Mouse (Mus musculus) liver, postnatal 0 days (tissue): ENCODE measurements at regions not wholly inside any gene's neighbourhood (a gene's known extent, or its start where the extent isn't known, plus 50 kb on each side); places are given as distances from the start of the nearest gene placed in this dataset.
A peak's percentile ranks its signal among the peaks of the same experiment; 100 is the strongest.

Source experiments
- ATAC-seq: fragments of 200-750 bp; cut with Nextera tagmentation; 2 replicates; pipeline ENCODE4 v1.8.0; 2017; ENCODE audit warnings: mild to moderate bottlenecking, moderate library complexity
- DNase-seq: peaks from one replicate; pipeline ENCODE4 v3.0.0-alpha.2; 2016
- H3K27ac ChIP-seq: fragments of 300-500 bp; sonication (generic); 2 replicates; pipeline ENCODE4 v1.5.1; 2014; ENCODE audit warnings: antibody characterized with exemption, moderate library complexity, mild to moderate bottlenecking, low read depth
- H3K27me3 ChIP-seq: fragments of 300-500 bp; sonication (generic); 2 replicates; pipeline ENCODE4 v1.6.1; 2014; ENCODE audit warnings: low read length, control low read depth, mixed read lengths; ENCODE audit not compliant: insufficient read depth
- H3K36me3 ChIP-seq: fragments of 300-500 bp; sonication (generic); replicated peaks from 2 replicates; pipeline ENCODE4 v1.6.1; 2014; ENCODE audit warnings: mild to moderate bottlenecking, control low read depth, low read length, moderate library complexity, mixed read lengths; ENCODE audit not compliant: insufficient read depth
- H3K4me1 ChIP-seq: fragments of 300-500 bp; sonication (generic); 2 replicates; pipeline ENCODE4 v1.6.1; 2014; ENCODE audit warnings: antibody characterized with exemption, mild to moderate bottlenecking, control low read depth; ENCODE audit not compliant: insufficient read depth
- H3K4me2 ChIP-seq: fragments of 300-500 bp; sonication (generic); 2 replicates; pipeline ENCODE4 v1.6.1; 2014; ENCODE audit warnings: low read depth, mild to moderate bottlenecking, low read length, moderate library complexity, mixed read lengths
- H3K4me3 ChIP-seq: fragments of 300-500 bp; sonication (generic); 2 replicates; pipeline ENCODE4 v1.5.1; 2014; ENCODE audit warnings: low read depth, low read length
- H3K9ac ChIP-seq: fragments of 300-500 bp; sonication (generic); replicated peaks from 2 replicates; pipeline ENCODE4 v1.6.1; 2014; ENCODE audit warnings: mild to moderate bottlenecking, moderate library complexity
- H3K9me3 ChIP-seq: fragments of 300-500 bp; sonication (generic); 2 replicates; pipeline ENCODE4 v1.6.1; 2016; ENCODE audit warnings: mild to moderate bottlenecking, control low read depth, low read length, mixed read lengths
- CTCF ChIP-seq: sonication (generic); IDR thresholded peaks from 2 replicates; pipeline ENCODE4 v1.5.1; 2016; ENCODE audit warnings: antibody characterized with exemption, low read depth
- EP300 ChIP-seq: IDR thresholded peaks from 2 replicates; pipeline ENCODE4 v1.6.1; 2016; ENCODE audit warnings: antibody characterized with exemption, low read depth, mild to moderate bottlenecking
- WGBS: fragments of 180-500 bp; shearing (Covaris S2); extraction: QIAGEN DNeasy Blood & Tissue Kit; methylation state at CpG from one replicate; pipeline ENCODE4 v1.1.7; 2014; ENCODE audit not compliant: insufficient replicate concordance; 5-methylcytosine and 5-hydroxymethylcytosine counted together

DNA sequence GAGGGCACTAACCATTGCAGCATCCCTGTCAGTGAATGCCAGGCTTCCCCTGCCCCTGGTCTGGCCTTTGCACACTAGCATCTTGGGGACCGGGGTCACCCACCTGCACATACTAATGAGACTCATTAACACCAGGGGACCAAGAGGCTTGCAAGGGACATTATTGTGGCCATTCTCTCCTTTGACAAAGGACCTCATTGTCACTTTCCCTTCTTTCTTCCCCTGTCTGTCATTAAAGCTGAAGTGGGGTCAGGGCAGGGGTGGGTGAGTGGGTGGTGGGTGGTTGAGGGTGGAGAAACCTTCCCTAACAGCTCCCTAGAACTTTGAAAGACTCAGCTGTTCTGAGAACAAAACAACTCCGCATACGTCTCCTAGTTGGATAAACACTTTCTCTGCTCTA, 356.4 kb upstream of the Id2 start:
- no peak for TF ChIP-seq EP300
- TF ChIP-seq CTCF = no peak

DNA sequence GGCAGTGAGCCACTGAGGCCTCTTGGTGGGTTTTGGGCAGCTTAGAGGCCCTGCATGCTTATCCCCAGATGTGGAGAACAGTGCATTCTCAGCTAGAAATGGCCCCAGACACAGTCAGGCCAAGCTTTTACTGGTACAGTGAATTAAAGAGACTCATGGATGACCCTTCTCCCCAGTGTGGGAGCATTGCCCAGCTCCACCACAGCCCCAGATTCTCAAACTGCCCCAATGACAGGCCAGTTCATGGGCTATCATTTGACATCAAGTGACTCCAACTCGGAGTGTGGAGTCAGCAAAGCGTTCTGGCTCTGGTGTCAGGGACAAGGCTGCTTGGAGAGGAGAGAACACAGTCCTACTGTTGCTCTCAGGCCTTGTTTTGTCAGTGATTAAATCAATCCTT, 354.2 kb upstream of the Id2 start:
- WGBS = 54% methylated on average over 2 of the region's 2 CpGs
- H3K9me3 ChIP-seq = no peaks in the 10 kb centered on the region
- H3K4me3 ChIP-seq = no peak overlapping the region
- H3K27me3 ChIP-seq = no peaks in the 10 kb centered on the region
- no peak overlapping the region for H3K27ac ChIP-seq
- TF ChIP-seq CTCF (no peak), EP300 (no peak)
- ATAC-seq (no peak), DNase-seq (no peak)
- H3K4me2 ChIP-seq = no peak overlapping the region
- no peak overlapping the region for H3K9ac ChIP-seq
- no peaks in the 10 kb centered on the region for H3K4me1 ChIP-seq
- no peaks in the 10 kb centered on the region for H3K36me3 ChIP-seq

More for the DNA sequence above, 356.4 kb upstream of the Id2 start:
- H3K9me3 ChIP-seq = no peaks in the 10 kb centered on the region
- H3K4me2 ChIP-seq = no peak overlapping the region
- DNase-seq (no peak), ATAC-seq (no peak)
- H3K9ac ChIP-seq = no peak overlapping the region
- 84% methylated on average over 3 of the region's 3 CpGs for WGBS
- H3K27me3 ChIP-seq = no peaks in the 10 kb centered on the region
- H3K27ac ChIP-seq = no peak overlapping the region
- H3K4me1 ChIP-seq = no peaks in the 10 kb centered on the region
- H3K36me3 ChIP-seq = no peaks in the 10 kb centered on the region
- H3K4me3 ChIP-seq = no peak overlapping the region

DNA sequence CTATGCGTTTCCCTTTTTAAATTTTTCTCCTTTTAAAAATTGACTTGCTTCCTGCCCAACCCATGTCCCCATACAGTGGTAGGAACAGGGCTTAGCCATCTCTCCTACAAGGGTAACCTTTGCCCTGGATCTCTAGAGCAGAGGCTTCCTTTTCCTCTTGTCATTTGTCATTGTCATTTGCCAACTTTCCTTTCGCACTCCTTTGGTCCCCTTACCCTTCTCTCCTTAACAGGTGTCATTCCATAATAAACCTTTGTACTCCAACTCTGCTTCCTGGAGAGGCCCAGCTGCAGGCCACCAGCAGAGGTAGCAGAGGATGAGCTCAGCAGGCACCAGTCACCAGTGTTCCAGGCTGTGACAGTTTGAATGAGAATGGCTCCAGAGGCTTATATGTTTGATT, 347.4 kb upstream of the Id2 start:
- Histone ChIP-seq H3K36me3 (no peaks in the 10 kb centered on the region), H3K27ac (no peak overlapping the region), H3K4me2 (no peak overlapping the region), H3K9ac (no peak overlapping the region), H3K9me3 (no peaks in the 10 kb centered on the region), H3K4me3 (no peak overlapping the region), H3K27me3 (no peaks in the 10 kb centered on the region), H3K4me1 (no peaks in the 10 kb centered on the region)
- ATAC-seq = no peak
- DNase-seq = no peak
- WGBS = 78% methylated on average over 2 of the region's 2 CpGs
- TF ChIP-seq CTCF = no peak

DNA sequence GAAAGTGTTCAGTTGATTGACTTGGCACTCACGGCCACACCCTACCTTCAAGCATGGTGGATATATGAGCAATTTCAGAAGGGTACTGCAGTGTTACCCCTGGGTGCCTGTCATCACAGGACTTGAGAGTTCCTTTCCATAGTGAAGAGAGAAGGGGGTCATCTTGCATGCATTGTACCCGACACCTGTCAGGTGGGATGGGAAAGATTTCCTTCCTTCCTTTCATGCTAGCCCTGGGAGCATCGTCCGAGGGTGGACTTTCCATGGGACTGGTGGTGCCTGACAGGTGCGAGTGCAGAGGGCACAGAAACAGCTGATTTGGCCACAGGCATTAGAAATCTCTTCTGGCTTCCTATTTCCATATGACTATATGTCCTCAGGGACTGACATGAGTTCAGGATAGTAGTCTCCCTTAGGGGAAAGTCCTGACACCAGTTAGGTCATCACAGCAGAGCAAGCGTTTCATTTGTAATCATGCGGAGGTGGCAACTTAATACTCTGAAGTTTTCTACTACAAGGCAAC, 342.1 kb upstream of the Id2 start:
- peak; percentile 12; the same call in 1 of the 2 replicates for ATAC-seq
- TF ChIP-seq CTCF = no peak
- no peak for TF ChIP-seq EP300
- no peak for DNase-seq
- Histone ChIP-seq H3K4me1 (peaks cover 2% of the 10 kb centered on the region; the same call in 1 of the 2 replicates), H3K4me2 (no peak overlapping the region), H3K4me3 (no peak overlapping the region), H3K36me3 (no peaks in the 10 kb centered on the region), H3K9ac (no peak overlapping the region), H3K27me3 (no peaks in the 10 kb centered on the region), H3K9me3 (no peaks in the 10 kb centered on the region), H3K27ac (no peak overlapping the region)
- WGBS = 80% methylated on average over 7 of the region's 7 CpGs

DNA sequence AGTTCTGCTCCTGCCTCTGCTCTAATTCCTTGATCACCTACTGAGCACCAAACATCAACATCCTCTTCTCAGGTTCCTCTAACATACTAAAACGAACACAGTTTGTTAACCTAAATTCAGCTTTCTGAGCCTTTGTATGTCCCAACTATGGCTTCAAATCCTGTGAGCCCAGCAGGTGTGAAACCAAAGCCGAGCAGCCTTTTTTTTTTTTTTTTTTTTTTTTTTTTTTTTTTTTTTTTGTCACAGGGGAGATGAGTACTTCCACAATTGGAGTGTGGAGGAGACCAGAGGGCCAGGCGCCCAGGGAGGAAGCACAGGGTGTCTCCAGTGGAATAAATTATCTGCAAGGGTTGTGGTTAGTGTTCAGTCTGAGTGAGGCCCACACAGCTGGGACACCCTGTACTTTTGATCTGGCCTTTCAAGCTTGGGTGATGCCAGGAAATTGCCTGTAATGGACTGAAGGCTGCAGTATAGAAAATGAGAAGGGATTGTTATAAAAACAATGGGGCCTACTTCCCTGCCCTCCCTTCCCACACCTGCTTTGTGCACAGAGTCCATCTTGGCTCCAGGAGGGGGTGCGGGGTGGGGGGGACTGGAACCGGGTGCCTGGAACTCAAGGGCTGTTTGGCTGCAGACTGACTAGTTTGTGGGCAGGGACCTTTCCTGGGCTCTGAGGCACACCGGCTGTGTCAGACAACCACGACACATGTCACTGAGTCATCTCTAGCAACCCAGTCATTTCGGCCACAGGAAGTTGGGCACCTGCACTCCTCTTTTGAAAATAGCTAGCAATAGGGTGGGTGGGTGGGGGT, 341.5 kb upstream of the Id2 start:
- DNase-seq (peak; percentile 18), ATAC-seq (peak; percentile 73)
- Histone ChIP-seq H3K4me3 (no peak overlapping the region), H3K4me1 (peaks cover 2% of the 10 kb centered on the region; the same call in 1 of the 2 replicates), H3K36me3 (no peaks in the 10 kb centered on the region), H3K4me2 (no peak overlapping the region), H3K27me3 (no peaks in the 10 kb centered on the region), H3K9ac (no peak overlapping the region), H3K27ac (0 out of 2 replicates have a peak overlapping the region, but pooled peaks have one; percentile 34), H3K9me3 (no peaks in the 10 kb centered on the region)
- TF ChIP-seq CTCF (no peak), EP300 (peak; percentile 43; the same call in 1 of the 2 replicates)
- WGBS = 37% methylated on average over 8 of the region's 8 CpGs

DNA sequence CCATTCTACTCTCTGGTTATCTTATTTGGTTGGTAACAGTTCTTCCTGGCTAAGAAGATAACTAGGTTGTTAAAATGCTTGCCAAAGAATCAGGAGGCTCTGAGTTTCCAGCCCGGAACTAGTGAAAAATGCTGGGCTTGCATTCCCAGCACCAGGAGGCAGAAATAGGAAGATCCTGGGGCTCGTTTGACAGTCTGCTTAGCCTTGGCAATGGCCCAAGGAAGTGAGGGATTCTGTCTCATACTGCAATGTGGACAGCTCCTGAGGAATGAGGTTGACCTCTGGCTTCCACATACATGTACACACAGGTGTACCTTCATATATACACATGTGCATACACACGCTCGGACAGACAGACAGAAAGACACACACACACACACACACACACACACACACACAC, 340.6 kb upstream of the Id2 start:
- Histone ChIP-seq H3K4me1 (peaks cover 2% of the 10 kb centered on the region; the same call in 1 of the 2 replicates), H3K36me3 (no peaks in the 10 kb centered on the region), H3K4me3 (no peak overlapping the region), H3K9me3 (no peaks in the 10 kb centered on the region), H3K27me3 (no peaks in the 10 kb centered on the region), H3K27ac (no peak overlapping the region), H3K4me2 (no peak overlapping the region), H3K9ac (no peak overlapping the region)
- no peak for ATAC-seq
- DNase-seq = no peak
- WGBS = 60% methylated on average over 4 of the region's 4 CpGs
- no peak for TF ChIP-seq EP300
- no peak for TF ChIP-seq CTCF
